Mouse (Mus musculus) frontal cortex, adult 2 months (tissue): Measurements from ENCODE around the gene Cep97. TPM values are rescaled to one million over a fixed set of nuclear protein-coding genes. Genes with fewer than 3 reads are reported as not detected.
A peak's percentile ranks its signal among the peaks of the same experiment; 100 is the strongest.
"Not testable (repeated sequence)": the region's sequence is repeated elsewhere in the genome, so short reads cannot be mapped to it uniquely, and the experiment has no call there.

Source experiments
- DNase-seq, 2 experiments: peaks; one replicate each; pipeline ENCODE4 v3.0.0; 2022; ENCODE audit warnings: low spot score in 1 of 2; ENCODE audit errors: extremely low spot score in 1 of 2
- polyA plus RNA-seq: library from polyadenylated mRNA; depleted of rRNA; stranded (reverse); fragments of >200 nt; gene quantifications from 2 replicates; pipeline ENCODE4 v1.2.3, GENCODE M21; 2012; rRNA removed

Gene Cep97
- 8.6 and 8.7 TPM in 2 replicates for polyA plus RNA-seq

- DNase-seq, result peak; percentile 94 to 95
These were observed at the start of gene Cep97 for GRCm38 (mm10) chr16:55934453-55935037. Gene Cep97, minus strand, starts transcription at chr16:55934855.

DNA sequence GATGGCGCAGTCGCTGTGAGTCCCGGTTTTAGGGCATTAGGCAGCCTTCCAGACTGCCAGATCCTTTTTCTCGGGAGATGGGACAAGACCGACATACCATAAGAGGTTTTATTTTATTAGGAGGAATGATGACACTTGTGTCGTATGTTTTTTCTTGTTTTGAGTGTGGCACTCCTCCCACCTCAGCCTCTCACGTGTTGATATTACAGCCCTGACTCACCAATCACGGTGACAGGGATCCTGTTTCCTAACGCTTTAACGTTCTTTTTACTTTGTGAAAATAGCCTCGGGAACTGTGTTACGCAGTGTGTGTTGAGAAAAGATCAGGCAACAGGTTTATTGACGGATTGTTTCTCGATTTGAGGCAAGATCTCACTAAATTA is 40.2 kb upstream of the Cep97 start:
- DNase-seq, result peak in 1 of 2 experiments; percentile 38

- DNase-seq, result peak; percentile 29 to 83
These were observed 39.7 kb upstream of the Cep97 start for GRCm38 (mm10) chr16:55974256-55974902.

GRCm38 (mm10) chr16:55973431-55974255 is 39.0 kb upstream of the Cep97 start, which contains the start of gene Zbtb11:
Gene Zbtb11, plus strand, starts transcription at chr16:55973883.
- peak; percentile 96 to 99 for DNase-seq

DNA sequence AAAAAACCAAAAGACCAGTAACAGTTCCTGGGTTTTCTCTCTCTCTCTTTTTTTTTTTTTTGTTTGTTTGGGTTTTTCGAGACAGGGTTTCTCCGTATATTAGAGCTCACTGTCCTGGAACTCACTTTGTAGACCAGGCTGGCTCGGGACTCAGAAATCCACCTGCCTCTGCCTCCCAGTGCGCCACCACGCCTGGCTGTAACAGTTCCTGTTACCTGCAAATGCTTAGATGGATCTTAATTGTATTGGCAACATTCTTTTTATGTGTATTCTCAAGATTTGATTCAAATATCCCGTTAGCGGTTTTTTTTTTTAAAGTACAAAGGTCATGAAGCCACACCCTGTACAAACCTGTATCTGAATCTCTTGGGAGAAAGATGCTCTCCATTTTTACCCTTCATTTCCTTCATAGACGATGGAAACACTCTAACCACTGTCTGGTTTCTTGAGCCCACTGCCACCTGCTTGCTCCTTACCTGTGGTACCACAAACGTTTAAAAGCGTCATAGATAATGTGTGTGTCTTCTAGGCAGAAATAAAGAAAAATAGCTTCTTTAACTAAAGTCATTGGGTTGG is 38.1 kb upstream of the Cep97 start:
- DNase-seq, result no peak

DNA sequence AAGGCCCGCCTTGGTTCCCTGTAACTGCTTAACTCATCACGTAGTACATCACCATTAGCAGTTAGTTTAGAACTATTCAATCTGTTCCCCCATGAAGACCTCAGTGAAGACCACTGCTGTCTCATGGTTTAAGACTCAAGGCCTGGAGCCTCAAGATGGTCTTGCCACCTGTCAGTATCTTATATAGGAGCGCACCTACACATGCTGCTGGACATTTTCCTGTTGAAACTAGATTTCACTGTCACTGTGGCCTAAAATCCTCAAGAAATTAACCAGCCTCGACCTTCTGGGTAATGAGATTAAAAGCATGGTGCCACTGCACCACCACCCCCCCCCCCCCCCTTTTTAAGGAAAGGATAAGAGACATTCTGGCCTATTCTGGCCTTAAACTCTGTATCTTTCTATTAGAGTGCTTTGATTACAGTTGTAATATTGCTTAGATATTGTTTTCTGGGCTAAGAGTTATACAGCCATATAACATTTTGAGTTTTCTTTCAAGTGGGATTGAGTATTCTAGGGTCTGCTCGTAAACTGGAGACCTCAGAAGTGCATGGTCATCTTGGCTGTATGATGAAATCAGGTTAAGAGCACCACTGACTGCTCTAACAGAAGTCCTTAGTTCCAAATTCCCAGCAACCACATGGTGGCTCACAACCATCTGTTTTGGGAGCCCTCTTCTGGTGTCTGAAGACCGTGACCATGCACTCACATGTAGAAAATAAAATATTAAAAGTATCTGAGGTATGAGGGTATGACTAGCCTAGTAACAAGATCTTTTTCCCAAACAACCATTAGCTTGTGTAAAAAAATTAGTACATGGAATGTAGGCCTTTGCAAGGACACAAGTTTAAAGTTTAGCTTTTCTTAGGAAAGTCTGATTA is 37.3 kb upstream of the Cep97 start:
- no peak for DNase-seq

- DNase-seq, result no peak
These were observed 35.8 kb upstream of the Cep97 start for GRCm38 (mm10) chr16:55970416-55970815.

DNA sequence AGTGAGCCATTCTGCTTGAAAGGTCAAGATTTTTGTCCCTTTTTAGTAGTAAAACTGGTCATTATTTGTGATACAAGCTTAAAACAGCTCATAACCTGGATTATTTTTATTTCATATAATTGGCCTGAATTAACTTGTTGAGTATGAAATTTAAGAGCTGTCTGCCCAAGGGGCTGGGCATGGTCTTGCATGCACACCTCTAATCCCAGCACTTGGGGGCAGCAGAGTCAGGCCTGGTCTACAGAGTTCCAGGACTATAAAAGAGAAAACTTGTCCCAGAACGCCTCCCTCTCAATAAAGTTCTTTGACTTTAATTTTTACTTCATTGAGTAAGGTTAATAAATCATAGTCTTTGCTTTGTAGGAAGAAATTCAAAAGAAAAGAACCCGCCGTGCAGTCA is 34.5 kb upstream of the Cep97 start:
- peak in 1 of 2 experiments; percentile 32 for DNase-seq

- no peak for DNase-seq
These were observed 32.6 kb upstream of the Cep97 start for GRCm38 (mm10) chr16:55967221-55967620.

DNA sequence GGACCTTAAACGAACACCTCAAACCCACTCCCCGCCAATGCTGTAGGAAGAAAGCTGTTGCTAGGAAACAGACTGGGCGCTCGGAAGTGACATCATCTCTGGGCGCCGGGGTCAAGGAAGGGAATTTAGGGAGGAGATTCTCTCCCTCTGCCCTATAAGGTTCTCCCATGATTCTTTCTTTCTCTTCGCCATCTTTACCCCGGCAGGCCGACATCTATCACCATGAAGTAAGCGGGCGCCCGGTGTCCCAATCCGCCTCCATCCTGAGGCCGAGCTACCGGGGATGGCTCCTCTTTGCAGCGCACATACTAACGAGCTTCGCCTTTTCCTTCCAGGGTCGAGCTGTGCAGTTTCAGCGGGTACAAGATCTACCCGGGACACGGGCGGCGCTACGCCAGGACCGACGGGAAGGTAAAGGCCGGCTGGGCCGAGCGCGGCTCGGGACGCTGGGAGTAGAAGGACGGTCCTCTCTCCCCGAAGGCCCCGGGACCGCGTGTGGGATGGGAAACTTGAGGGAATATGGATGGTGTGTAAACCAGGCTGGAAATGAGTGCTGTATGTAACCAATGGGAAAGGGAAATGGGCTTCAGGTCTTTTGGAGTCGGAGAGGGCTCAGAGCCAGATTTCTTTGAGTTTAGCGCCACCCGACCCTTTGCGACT is 31.7 kb upstream of the Cep97 start, which contains the start of gene Rpl24:
Rpl24 (plus strand) TSS at position 64 of the 660 bp plus-strand sequence.
- peak; percentile 95 to 99 for DNase-seq

- peak; percentile 55 to 58 for DNase-seq
These were observed 29.7 kb upstream of the Cep97 start for GRCm38 (mm10) chr16:55964126-55964949.

DNA sequence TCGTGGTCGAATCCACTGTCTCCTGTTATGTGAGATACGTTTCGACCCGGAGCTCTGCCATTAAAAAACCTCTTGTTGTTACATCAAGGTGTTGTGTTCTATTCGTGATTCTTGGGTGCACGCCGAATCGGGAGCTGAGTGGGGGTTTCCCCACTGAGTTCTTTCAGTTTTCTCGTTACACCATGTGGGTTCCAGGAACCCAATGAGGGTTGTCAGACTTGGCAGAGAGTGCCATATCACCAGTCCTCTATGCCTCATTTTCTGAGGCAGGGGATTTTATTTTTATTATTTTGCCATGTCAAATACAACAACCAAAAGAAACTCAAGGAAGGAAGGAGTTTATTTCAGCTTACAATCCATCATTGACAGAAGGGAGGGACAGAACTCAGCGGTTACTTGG is 28.4 kb upstream of the Cep97 start:
- not testable (repeated sequence) for DNase-seq

DNA sequence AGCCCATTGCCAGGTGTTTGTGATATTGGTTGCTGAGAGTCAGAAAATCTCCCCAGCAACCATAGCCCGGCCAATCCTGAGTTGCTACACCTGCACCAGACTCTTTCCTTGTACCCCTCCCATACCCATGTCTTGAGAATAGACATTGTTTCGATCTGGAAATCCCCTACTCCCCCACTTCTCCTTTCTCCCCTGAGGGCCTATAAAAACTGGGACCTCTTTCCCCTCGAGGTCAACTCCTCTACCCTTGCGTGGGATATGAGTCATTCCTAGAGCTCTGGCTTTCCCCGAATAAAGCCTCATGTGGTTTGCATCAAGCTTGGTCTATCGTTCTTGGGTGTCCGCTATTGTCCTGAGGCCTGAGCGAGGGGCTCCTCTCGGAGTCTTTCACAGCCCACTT is 19.5 kb upstream of the Cep97 start:
- DNase-seq, result not testable (repeated sequence)

DNA sequence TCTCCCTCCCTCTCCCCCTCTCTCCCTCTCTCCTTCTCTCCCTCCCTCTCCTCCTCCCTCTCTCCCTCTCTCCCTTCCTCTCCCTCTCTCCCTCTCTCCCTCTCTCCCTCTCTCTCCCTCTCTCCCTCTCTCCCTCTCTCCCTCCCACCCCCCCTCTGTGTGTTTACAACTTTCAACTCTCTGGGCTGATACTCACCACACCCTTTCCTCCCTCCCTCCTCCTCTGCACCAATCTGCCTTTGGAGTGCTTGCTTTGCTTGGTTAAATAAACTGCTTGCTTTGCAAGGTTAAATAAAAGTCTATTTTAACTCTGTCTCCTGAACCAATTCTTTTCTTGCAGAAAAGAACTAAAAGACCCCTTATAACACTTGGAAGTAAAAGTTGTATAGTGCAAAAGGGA is 18.1 kb upstream of the Cep97 start:
- no peak for DNase-seq

DNA sequence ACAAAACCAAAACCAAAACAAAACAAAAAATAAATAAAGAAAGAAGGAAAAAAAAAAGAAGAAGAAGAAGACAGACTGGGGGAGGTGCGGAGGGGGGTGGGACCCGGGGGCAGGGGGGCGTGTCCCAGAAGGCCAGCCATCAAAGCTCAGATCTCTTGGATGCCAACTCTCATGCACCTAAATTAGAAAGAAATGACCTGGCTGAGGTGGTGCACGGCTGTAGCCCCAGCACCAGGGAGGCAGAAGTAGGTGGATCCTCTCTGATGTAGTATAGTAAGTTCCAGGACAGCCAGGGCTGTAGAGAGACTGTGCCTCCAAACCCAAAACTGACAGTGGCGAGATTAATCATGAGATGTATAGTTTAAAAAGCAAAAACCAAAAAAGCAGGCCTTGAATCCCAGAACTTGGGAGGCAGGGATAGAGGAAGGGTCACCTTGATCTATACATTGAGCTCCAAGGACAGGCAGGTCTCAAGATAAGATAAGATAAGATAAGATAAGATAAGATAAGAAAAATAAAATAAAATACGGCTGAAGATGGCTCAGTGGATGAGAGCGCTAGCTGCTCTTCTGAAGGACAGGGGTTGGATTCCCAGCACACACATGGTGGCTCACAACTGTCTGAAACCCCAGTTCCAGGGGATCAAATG is 17.1 kb upstream of the Cep97 start:
- no peak for DNase-seq

GRCm38 (mm10) chr16:55950946-55951678 is 16.5 kb upstream of the Cep97 start:
- peak; percentile 39 to 95 for DNase-seq

DNA sequence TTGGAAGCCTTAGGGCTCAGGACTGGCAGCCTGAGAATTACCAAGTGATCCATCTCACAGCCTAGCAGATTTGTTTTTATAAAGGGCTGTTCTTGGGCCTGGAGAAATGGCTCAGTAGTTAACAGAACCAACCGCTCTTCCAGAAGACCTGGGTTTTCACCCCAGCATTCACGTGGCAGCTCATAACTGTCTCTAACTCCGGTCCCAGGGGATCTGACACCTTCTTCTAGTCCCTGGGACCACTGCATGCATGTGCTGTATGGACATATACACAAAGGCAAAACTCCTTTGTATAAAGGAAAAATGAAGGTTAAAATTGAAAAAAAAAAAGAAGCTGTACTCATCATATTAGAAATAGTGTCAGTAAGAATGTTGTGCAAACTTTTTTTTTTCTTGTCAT is 15.8 kb upstream of the Cep97 start:
- DNase-seq, result no peak

GRCm38 (mm10) chr16:55948963-55949362 is 14.3 kb upstream of the Cep97 start:
- no peak for DNase-seq
